Mouse (Mus musculus) midbrain, embryonic 11.5 days (tissue): ENCODE results near the gene Usp4. TPM values are rescaled to one million over a fixed set of nuclear protein-coding genes. Genes with fewer than 3 reads are reported as not detected.

Experiments
- ATAC-seq: fragments of 200-750 bp; cut with Nextera tagmentation; 2 replicates; pipeline ENCODE4 v1.8.0; 2017; ENCODE audit warnings: moderate TSS enrichment, moderate library complexity; ENCODE audit not compliant: low FRiP score
- DNase-seq: peaks from one replicate; pipeline ENCODE4 v3.0.0; 2015; ENCODE audit warnings: low spot score; ENCODE audit errors: missing footprints
- H3K27ac ChIP-seq: fragments of 300-500 bp; sonication (generic); 2 replicates; pipeline ENCODE4 v1.5.1; 2014; ENCODE audit warnings: low read depth, low read length
- H3K27me3 ChIP-seq: fragments of 300-500 bp; sonication (generic); 2 replicates; pipeline ENCODE4 v1.6.1; 2014; ENCODE audit warnings: mild to moderate bottlenecking, low read length, moderate library complexity, mixed read lengths; ENCODE audit not compliant: control insufficient read depth, insufficient read depth
- H3K36me3 ChIP-seq: fragments of 300-500 bp; sonication (generic); 2 replicates; pipeline ENCODE4 v1.6.1; 2014; ENCODE audit warnings: mild to moderate bottlenecking, low read length, moderate library complexity, mixed read lengths; ENCODE audit not compliant: control insufficient read depth, insufficient read depth
- H3K4me1 ChIP-seq: fragments of 300-500 bp; sonication (generic); 2 replicates; pipeline ENCODE4 v1.6.1; 2014; ENCODE audit warnings: low read length; ENCODE audit not compliant: control insufficient read depth, insufficient read depth
- H3K4me2 ChIP-seq: fragments of 300-500 bp; sonication (generic); 2 replicates; pipeline ENCODE4 v1.6.1; 2014; ENCODE audit warnings: mild to moderate bottlenecking, moderate library complexity
- H3K4me3 ChIP-seq: fragments of 300-500 bp; sonication (generic); 2 replicates; pipeline ENCODE4 v1.5.1; 2014; ENCODE audit warnings: low read depth, low read length
- H3K9ac ChIP-seq: fragments of 300-500 bp; sonication (generic); 2 replicates; pipeline ENCODE4 v1.6.1; 2014; ENCODE audit warnings: low read length
- H3K9me3 ChIP-seq: fragments of 300-500 bp; sonication (generic); 2 replicates; pipeline ENCODE4 v1.6.1; 2016; ENCODE audit warnings: low read length; ENCODE audit not compliant: control insufficient read depth
- WGBS: fragments of 180-500 bp; shearing (Covaris S2); extraction: QIAGEN DNeasy Blood & Tissue Kit; methylation state at CpG from one replicate; pipeline ENCODE4 v1.1.7; 2014; 5-methylcytosine and 5-hydroxymethylcytosine counted together
- polyA plus RNA-seq: library from polyadenylated mRNA; unstranded; fragments of >200 nt; fragmentation: Nextera tagmentation; extraction: Ambion mirVana; gene quantifications from 2 replicates; pipeline ENCODE4 v1.2.1, GENCODE M21; 2014

Gene Usp4
- polyA plus RNA-seq, 1 experiment from 2014 or later: 130 TPM

- H3K9ac ChIP-seq: no peak overlapping the region
- no peaks in the 10 kb centered on the region for H3K9me3 ChIP-seq
- ATAC-seq: no peak
- H3K27ac ChIP-seq: no peak overlapping the region
- no peak for DNase-seq
- H3K4me1 ChIP-seq: no peaks in the 10 kb centered on the region
- no peak overlapping the region for H3K4me2 ChIP-seq
- peaks cover 10% of the 10 kb centered on the region; the same call in 1 of the 2 replicates for H3K36me3 ChIP-seq
- no peaks in the 10 kb centered on the region for H3K27me3 ChIP-seq
- no peak overlapping the region for H3K4me3 ChIP-seq
- 91% methylated on average over 6 of the region's 6 CpGs for WGBS
Observed at GRCm38 (mm10) chr9:108394191-108394590, 46.5 kb downstream of the Usp4 start.

- Histone ChIP-seq H3K4me2 (no peak overlapping the region), H3K36me3 (peaks cover 8% of the 10 kb centered on the region; the same call in 1 of the 2 replicates), H3K9me3 (no peaks in the 10 kb centered on the region), H3K4me1 (no peaks in the 10 kb centered on the region), H3K4me3 (no peak overlapping the region), H3K27me3 (no peaks in the 10 kb centered on the region), H3K27ac (no peak overlapping the region), H3K9ac (no peak overlapping the region)
- WGBS: 81% methylated on average over 1 of the region's 1 CpGs
- DNase-seq (no peak), ATAC-seq (no peak)
Observed at GRCm38 (mm10) chr9:108395427-108395826, 47.8 kb downstream of the Usp4 start.

- Histone ChIP-seq H3K4me2 (no peak overlapping the region), H3K9ac (no peak overlapping the region), H3K4me1 (no peaks in the 10 kb centered on the region), H3K27ac (no peak overlapping the region), H3K4me3 (no peak overlapping the region), H3K27me3 (no peaks in the 10 kb centered on the region), H3K9me3 (no peaks in the 10 kb centered on the region), H3K36me3 (no peaks in the 10 kb centered on the region)
- WGBS: 91% methylated on average over 3 of the region's 3 CpGs
- ATAC-seq: no peak
- no peak for DNase-seq
Observed at GRCm38 (mm10) chr9:108398324-108398723, 50.7 kb downstream of the Usp4 start.

DNA sequence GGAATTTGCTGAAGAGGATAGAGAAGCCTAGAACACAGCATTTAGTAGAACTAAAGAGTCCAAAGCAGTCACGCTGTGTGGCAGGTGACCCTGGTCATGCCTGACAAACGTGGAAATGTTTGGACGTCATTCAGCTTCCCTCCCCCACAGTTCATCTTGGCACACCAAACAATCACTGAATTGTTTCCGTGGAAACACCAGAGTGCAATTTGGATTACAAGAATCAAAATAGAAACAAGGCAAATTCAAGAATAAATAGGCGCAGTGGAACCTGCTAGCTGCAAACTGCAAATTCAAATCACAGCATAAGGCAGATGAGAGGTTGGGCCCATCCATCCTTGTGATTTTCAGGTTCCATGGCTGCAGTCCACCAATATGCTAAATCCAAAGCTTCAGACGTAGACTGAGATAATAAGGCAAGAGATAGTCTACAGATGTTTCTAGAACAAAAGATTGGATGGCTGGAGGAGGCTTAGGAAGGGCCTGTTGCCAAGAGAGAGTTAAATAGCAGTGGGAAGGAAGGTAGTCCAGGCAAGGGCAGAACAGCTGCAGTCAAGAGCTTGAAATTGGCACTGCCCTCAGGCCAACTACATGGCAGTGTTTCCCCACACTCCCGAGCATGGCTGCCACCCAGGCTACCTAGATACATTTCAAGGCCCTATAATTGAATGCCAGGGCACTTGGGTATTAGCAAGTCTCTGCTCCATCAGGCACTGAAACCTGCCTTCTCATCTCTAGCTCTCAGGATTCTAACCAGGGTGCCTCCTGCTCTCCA is 53.7 kb downstream of the Usp4 start:
- ATAC-seq (no peak), DNase-seq (no peak)
- Histone ChIP-seq H3K4me2 (no peak overlapping the region), H3K4me3 (no peak overlapping the region), H3K27ac (no peak overlapping the region), H3K9ac (no peak overlapping the region), H3K36me3 (no peaks in the 10 kb centered on the region), H3K9me3 (no peaks in the 10 kb centered on the region), H3K4me1 (no peaks in the 10 kb centered on the region), H3K27me3 (no peaks in the 10 kb centered on the region)
- WGBS: 54% methylated on average over 7 of the region's 7 CpGs

GRCm38 (mm10) chr9:108403081-108403480 is 55.4 kb downstream of the Usp4 start:
- H3K27me3 ChIP-seq: no peaks in the 10 kb centered on the region
- WGBS: 83% methylated on average over 4 of the region's 4 CpGs
- H3K36me3 ChIP-seq: no peaks in the 10 kb centered on the region
- no peaks in the 10 kb centered on the region for H3K9me3 ChIP-seq
- no peaks in the 10 kb centered on the region for H3K4me1 ChIP-seq
- DNase-seq (no peak), ATAC-seq (no peak)
- no peak overlapping the region for H3K9ac ChIP-seq
- no peak overlapping the region for H3K4me2 ChIP-seq
- H3K27ac ChIP-seq: no peak overlapping the region
- H3K4me3 ChIP-seq: no peak overlapping the region

- H3K9me3 ChIP-seq: no peaks in the 10 kb centered on the region
- WGBS: 79% methylated on average over 8 of the region's 8 CpGs
- ATAC-seq (no peak), DNase-seq (no peak)
- no peak overlapping the region for H3K4me2 ChIP-seq
- H3K36me3 ChIP-seq: no peaks in the 10 kb centered on the region
- H3K9ac ChIP-seq: no peak overlapping the region
- H3K4me3 ChIP-seq: no peak overlapping the region
- H3K4me1 ChIP-seq: no peaks in the 10 kb centered on the region
- no peaks in the 10 kb centered on the region for H3K27me3 ChIP-seq
- H3K27ac ChIP-seq: no peak overlapping the region
Observed at GRCm38 (mm10) chr9:108404451-108404850, 56.8 kb downstream of the Usp4 start.

GRCm38 (mm10) chr9:108409535-108409934 is 61.9 kb downstream of the Usp4 start:
- WGBS: 90% methylated on average over 4 of the region's 4 CpGs
- no peaks in the 10 kb centered on the region for H3K36me3 ChIP-seq
- DNase-seq (no peak), ATAC-seq (no peak)
- H3K27me3 ChIP-seq: no peaks in the 10 kb centered on the region
- no peak overlapping the region for H3K4me2 ChIP-seq
- H3K27ac ChIP-seq: no peak overlapping the region
- H3K4me3 ChIP-seq: no peak overlapping the region
- H3K4me1 ChIP-seq: no peaks in the 10 kb centered on the region
- H3K9me3 ChIP-seq: no peaks in the 10 kb centered on the region
- no peak overlapping the region for H3K9ac ChIP-seq

- no peak overlapping the region for H3K27ac ChIP-seq
- H3K9ac ChIP-seq: no peak overlapping the region
- ATAC-seq: no peak
- no peaks in the 10 kb centered on the region for H3K27me3 ChIP-seq
- H3K36me3 ChIP-seq: no peaks in the 10 kb centered on the region
- no peak for DNase-seq
- H3K4me2 ChIP-seq: no peak overlapping the region
- H3K4me1 ChIP-seq: no peaks in the 10 kb centered on the region
- 82% methylated on average over 9 of the region's 9 CpGs for WGBS
- H3K4me3 ChIP-seq: no peak overlapping the region
- H3K9me3 ChIP-seq: no peaks in the 10 kb centered on the region
Observed at GRCm38 (mm10) chr9:108411381-108411942, 63.8 kb downstream of the Usp4 start.

GRCm38 (mm10) chr9:108412221-108412620 is 64.6 kb downstream of the Usp4 start:
- ATAC-seq (no peak), DNase-seq (no peak)
- no peak overlapping the region for H3K4me2 ChIP-seq
- H3K9ac ChIP-seq: no peak overlapping the region
- no peaks in the 10 kb centered on the region for H3K9me3 ChIP-seq
- H3K4me1 ChIP-seq: no peaks in the 10 kb centered on the region
- H3K4me3 ChIP-seq: no peak overlapping the region
- H3K36me3 ChIP-seq: no peaks in the 10 kb centered on the region
- 85% methylated on average over 1 of the region's 1 CpGs for WGBS
- no peaks in the 10 kb centered on the region for H3K27me3 ChIP-seq
- no peak overlapping the region for H3K27ac ChIP-seq
